Mouse (Mus musculus) heart, adult 2 months (tissue): ENCODE measurements at regions not wholly inside any gene's neighbourhood (a gene's known extent, or its start where the extent isn't known, plus 50 kb on each side); places are given as distances from the start of the nearest gene placed in this dataset.
"Not testable (repeated sequence)": the region's sequence is repeated elsewhere in the genome, so short reads cannot be mapped to it uniquely, and the experiment has no call there.

Source experiments
- DNase-seq, 2 experiments: peaks; one replicate each; pipeline ENCODE4 v3.0.0; 2021
- H3K27ac ChIP-seq: fragments of 200-600 bp; 2 replicates; pipeline ENCODE4 v1.8.1; 2022
- H3K27me3 ChIP-seq: fragments of 200-500 bp; 2 replicates; pipeline ENCODE4 v1.6.1; 2012; ENCODE audit warnings: mild to moderate bottlenecking, low read length, inconsistent platforms, mixed read lengths; ENCODE audit not compliant: control insufficient read depth, insufficient read depth
- H3K36me3 ChIP-seq: fragments of 200-500 bp; 2 replicates; pipeline ENCODE4 v1.6.1; 2012; ENCODE audit warnings: low read length, inconsistent platforms; ENCODE audit not compliant: control insufficient read depth, insufficient read depth
- H3K4me1 ChIP-seq: fragments of 200-500 bp; 2 replicates; pipeline ENCODE4 v1.6.1; 2011; ENCODE audit warnings: low read length; ENCODE audit not compliant: control insufficient read depth, insufficient read depth
- H3K4me3 ChIP-seq: fragments of 200-600 bp; 2 replicates; pipeline ENCODE4 v1.8.1; 2022
- H3K79me2 ChIP-seq: fragments of 200-500 bp; replicated peaks from 2 replicates; pipeline ENCODE4 v1.6.1; 2012; ENCODE audit warnings: mild to moderate bottlenecking, inconsistent platforms, low read length, moderate library complexity, mixed read lengths; ENCODE audit not compliant: control insufficient read depth, insufficient read depth
- H3K9ac ChIP-seq: fragments of 200-500 bp; 2 replicates; pipeline ENCODE4 v1.6.1; 2012; ENCODE audit warnings: low read depth, mild to moderate bottlenecking, control low read depth, inconsistent platforms, low read length, mixed read lengths
- CTCF ChIP-seq: fragments of 200-600 bp; IDR thresholded peaks from 2 replicates; pipeline ENCODE4 v1.8.1; 2022; ENCODE audit warnings: antibody characterized with exemption, mild to moderate bottlenecking, moderate library complexity
- EP300 ChIP-seq: fragments of 200-500 bp; IDR thresholded peaks from 2 replicates; pipeline ENCODE4 v1.6.1; 2011; ENCODE audit warnings: low read depth, low read length, control low read depth; ENCODE audit not compliant: insufficient read depth
- POLR2A ChIP-seq: fragments of 200-500 bp; IDR thresholded peaks from 2 replicates; pipeline ENCODE4 v1.6.1; 2011; ENCODE audit warnings: mild to moderate bottlenecking, low read depth, low read length, control low read depth; ENCODE audit not compliant: insufficient read depth
- WGBS: fragments of 180-500 bp; shearing (Covaris S2); methylation state at CpG from one replicate; pipeline ENCODE4 v1.1.7; 2018; 5-methylcytosine and 5-hydroxymethylcytosine counted together
- intact Hi-C: fragments of 180-260 bp; cut with DNase I; formaldehyde crosslinking; loops from one replicate; pipeline ENCODE4 v1.15.1; 2025

DNA sequence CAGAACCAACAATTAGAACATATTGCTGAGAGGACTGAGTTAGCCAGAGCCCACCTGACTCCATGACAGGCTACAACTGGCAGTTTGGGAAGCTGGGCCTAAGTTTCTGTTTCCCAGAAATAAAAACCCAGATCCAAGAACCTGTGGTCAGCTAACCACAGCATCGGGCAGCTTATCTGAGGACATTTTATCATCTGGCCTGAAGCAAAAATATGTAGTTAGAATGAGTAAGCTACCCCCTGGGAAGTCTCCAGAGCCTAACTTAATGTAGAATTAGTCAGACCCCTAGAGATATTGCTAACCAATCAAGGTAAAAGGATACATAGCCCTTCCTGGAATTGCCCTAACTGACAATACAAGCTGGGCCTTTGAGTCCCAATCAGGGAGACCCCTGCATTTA is 124.7 kb upstream of the Fer start:
- intact Hi-C loops, result no loop called here
- no peak for DNase-seq
- H3K4me3 ChIP-seq, result no peak overlapping the region
- TF ChIP-seq EP300 (no peak), CTCF (no peak), POLR2A (no peak)
- H3K79me2 ChIP-seq, result no peaks in the 10 kb centered on the region
- WGBS, result 62% methylated on average over 1 of the region's 1 CpGs
- H3K27ac ChIP-seq, result no peak overlapping the region
- H3K27me3 ChIP-seq, result no peaks in the 10 kb centered on the region
- no peaks in the 10 kb centered on the region for H3K36me3 ChIP-seq
- H3K9ac ChIP-seq, result no peak overlapping the region
- no peaks in the 10 kb centered on the region for H3K4me1 ChIP-seq

DNA sequence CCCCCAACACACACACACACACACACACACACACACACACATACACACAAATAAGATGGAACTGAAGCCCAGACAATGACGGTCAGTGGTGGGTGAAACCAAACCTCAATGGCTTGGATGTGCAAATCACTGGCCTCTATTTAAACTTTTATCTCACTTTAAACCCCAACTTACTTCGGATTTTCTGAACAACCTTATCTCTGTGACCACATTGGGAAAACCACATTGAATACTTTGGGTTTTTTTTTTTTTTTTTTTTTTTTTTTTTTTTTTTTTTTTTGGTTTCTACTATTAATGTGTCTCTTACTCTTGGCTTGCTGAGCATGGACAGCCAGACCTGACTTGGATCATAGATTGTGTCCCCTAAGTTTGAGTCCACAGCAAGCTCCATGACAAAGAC is 123.2 kb upstream of the Fer start:
- H3K27me3 ChIP-seq, result no peaks in the 10 kb centered on the region
- WGBS, result 57% methylated on average over 2 of the region's 2 CpGs
- intact Hi-C loops, result no loop called here

DNA sequence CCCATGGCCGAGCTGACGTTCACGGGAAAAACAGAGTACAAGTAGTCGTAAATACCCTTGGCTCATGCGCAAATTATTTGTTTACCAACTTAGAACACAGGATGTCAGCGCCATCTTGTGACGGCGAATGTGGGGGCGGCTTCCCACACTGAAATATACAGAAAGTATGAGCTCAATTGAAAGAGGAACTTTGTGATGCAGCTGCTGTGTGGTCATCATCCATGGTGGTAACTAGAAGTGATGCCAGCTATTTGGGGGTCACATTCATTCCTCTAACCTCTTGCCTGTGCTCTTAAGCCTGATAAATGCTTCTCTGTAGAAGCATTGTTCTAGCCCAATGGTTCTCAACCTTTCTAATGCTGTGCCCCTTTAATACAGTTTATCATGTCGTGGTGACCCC is 113.6 kb upstream of the Fer start:
- H3K27ac ChIP-seq, H3K79me2 ChIP-seq, H3K4me1 ChIP-seq, H3K27me3 ChIP-seq, H3K36me3 ChIP-seq, intact Hi-C loops, H3K9ac ChIP-seq, H3K4me3 ChIP-seq, DNase-seq: not testable (repeated sequence)
- 94% methylated on average over 6 of the region's 10 CpGs for WGBS

More for the DNA sequence above, 123.2 kb upstream of the Fer start:
- H3K36me3 ChIP-seq, result no peaks in the 10 kb centered on the region
- H3K9ac ChIP-seq, result no peak overlapping the region
- no peaks in the 10 kb centered on the region for H3K4me1 ChIP-seq
- no peak for TF ChIP-seq EP300
- no peak for TF ChIP-seq CTCF
- no peak for TF ChIP-seq POLR2A
- H3K27ac ChIP-seq, result no peak overlapping the region
- H3K4me3 ChIP-seq, result no peak overlapping the region
- no peaks in the 10 kb centered on the region for H3K79me2 ChIP-seq
- no peak for DNase-seq

DNA sequence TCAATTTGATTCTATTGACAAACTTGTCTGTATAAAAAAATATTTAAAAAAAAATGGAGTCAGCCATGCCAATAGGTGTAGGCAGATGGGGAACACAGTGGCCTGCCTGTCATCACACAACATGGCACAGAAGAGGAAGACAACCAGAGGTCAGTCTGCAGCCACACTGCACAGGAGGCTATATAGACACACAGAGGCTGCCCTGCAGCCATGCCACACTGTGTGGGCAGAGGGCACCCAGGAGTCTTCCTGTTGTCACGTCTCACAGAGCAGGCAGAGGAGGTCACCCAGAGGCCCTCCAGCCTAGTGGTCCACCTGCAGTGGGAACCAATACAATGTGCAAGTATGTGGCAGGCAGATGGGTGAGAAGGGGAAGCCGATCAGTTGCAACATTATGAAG is 108.5 kb upstream of the Fer start:
- 66% methylated on average over 2 of the region's 2 CpGs for WGBS
- Histone ChIP-seq H3K36me3 (no peaks in the 10 kb centered on the region), H3K4me1 (no peaks in the 10 kb centered on the region), H3K4me3 (no peak overlapping the region), H3K27me3 (no peaks in the 10 kb centered on the region), H3K27ac (no peak overlapping the region), H3K79me2 (no peaks in the 10 kb centered on the region), H3K9ac (no peak overlapping the region)
- no peak for DNase-seq
- TF ChIP-seq CTCF (no peak), POLR2A (no peak), EP300 (no peak)
- intact Hi-C loops, result no loop called here

DNA sequence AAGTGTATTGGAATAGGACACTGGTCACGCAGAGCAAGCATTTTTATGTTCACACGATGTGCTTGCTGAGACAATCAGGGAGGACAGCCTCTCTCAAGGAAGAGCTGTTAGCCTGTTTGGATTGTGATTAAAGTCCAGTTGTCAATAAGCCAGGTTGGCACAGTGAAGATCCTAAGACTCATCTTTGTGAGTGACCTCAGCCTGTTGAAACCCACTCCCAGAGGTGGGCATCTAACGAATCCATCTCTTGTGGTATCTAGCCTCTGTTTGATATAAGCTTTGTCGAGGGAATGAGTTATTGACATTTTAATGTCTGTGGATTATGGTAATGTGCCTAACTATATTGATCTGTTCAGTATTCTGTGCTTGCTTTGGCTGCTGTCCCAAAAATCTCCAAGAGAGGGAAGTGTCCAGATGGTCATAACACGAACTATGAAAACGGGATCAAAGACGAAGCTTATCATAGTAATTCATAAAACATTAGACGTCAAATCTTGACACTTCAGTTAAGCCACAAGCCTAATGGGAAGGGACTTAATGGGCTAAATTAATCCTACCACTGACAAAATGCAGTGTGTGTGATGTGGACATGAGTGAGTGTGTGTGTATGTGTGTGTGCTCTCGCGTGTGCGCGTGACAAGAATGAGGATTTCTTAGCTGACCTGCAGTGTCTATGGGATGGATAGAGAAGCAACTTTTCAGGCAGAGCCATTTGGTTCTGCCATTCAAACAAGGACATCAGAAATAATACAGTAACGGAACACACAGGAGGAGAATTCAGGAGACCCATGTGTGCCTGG is 104.8 kb upstream of the Fer start:
- no peaks in the 10 kb centered on the region for H3K36me3 ChIP-seq
- no peak for TF ChIP-seq POLR2A
- WGBS, result 87% methylated on average over 13 of the region's 13 CpGs
- H3K79me2 ChIP-seq, result no peaks in the 10 kb centered on the region
- H3K4me1 ChIP-seq, result no peaks in the 10 kb centered on the region
- no peak overlapping the region for H3K9ac ChIP-seq
- no peak overlapping the region for H3K4me3 ChIP-seq
- H3K27me3 ChIP-seq, result no peaks in the 10 kb centered on the region
- DNase-seq, result no peak
- no peak overlapping the region for H3K27ac ChIP-seq
- intact Hi-C loops, result no loop called here

DNA sequence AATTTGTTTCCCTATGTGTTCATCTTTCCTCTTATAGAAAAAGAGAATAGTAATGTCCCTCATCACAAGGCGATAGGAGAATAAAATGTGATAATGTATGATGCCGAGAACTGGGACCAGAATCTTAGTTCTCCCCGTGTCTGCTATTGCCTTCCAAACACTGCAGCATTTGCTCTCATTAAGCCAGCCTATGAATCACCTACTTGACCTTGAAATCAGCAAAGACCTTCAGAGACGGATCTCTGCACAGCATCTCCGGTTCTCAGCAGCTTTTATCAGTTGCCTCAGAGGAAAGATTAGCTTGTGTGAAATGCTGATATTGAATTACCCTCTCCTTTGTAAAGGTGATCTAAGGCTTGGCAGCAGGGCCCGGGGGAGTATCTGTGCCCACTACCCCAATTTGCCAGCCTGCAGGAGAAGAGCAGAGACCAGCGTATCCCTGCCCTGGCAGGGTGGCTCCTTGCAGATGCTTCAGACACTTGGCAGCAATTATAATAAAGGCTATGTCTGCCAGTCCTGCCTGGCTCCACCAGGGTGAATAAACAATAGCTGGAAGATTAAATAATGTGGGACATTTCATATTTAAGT is 104.0 kb upstream of the Fer start:
- no peak for DNase-seq
- no peak overlapping the region for H3K4me3 ChIP-seq
- intact Hi-C loops, result no loop called here
- H3K36me3 ChIP-seq, result no peaks in the 10 kb centered on the region
- TF ChIP-seq EP300 (no peak), CTCF (no peak), POLR2A (no peak)
- 49% methylated on average over 7 of the region's 7 CpGs for WGBS
- no peak overlapping the region for H3K27ac ChIP-seq
- H3K27me3 ChIP-seq, result no peaks in the 10 kb centered on the region
- H3K9ac ChIP-seq, result no peak overlapping the region
- H3K79me2 ChIP-seq, result no peaks in the 10 kb centered on the region
- H3K4me1 ChIP-seq, result no peaks in the 10 kb centered on the region
